Mouse (Mus musculus): ENCODE results near the gene Palm. TPM values are rescaled to one million over a fixed set of nuclear protein-coding genes. Genes with fewer than 3 reads are reported as not detected.
"Not testable (repeated sequence)": the region's sequence is repeated elsewhere in the genome, so short reads cannot be mapped to it uniquely, and the experiment has no call there.

Gene Palm
- polyA plus RNA-seq (2016; fragmentation: Nextera tagmentation; extraction: Ambion mirVana): 72.4 and 80.8 TPM in 2 replicates

DNA sequence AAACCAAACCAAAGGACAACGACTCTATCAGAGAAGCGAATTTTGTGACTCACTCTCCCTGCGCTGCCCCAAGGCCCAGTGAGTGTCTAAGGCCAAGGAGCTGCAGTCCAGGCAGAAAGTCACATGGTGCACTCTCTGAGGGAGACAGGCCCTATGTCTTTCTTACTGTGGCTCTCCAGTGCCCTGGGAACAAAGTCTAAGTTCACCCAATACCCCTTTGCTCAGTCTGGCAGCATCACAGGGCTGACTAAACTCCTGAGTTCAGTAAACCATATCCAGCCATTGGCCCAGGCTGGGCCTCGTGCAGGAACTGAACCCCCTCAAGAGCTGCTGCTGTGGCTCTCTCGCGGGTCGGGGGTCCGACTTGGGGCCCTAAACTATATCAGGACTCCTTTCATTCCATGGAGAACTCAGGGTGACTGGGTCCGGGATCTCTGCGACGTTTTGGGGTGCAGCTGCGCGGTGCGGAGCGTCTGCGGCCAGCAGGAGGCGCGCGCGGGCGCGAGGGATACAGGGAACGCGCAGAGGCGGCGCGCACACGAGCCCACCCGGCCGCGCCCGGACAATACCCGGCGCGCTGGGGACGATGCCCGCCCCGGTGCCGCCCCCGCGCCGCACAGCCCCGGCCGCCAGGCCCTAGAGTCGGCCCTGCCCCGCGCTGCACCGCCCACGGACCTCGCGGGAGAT, at the start of gene Palm:
Palm (plus strand) TSS at position 522 of the 687 bp plus-strand sequence.
- 0 out of 2 replicates have a peak, but pooled peaks cover 2% of the 10 kb centered on the region for H3K36me3 ChIP-seq
- H3K9me3 ChIP-seq (replicated peaks): no peaks in the 10 kb centered on the region
- peak within 1 kb of the TSS; percentile 93 for H3K4me2 ChIP-seq
- no peaks in the 10 kb centered on the region for H3K27me3 ChIP-seq (replicated peaks)
- peak within 1 kb of the TSS; percentile 94 for H3K4me3 ChIP-seq
- WGBS: 5% methylated on average over 51 of the region's 51 CpGs
- ATAC-seq (ENCODE audit: insufficient number of reproducible peaks, low FRiP score): peak; percentile 68
- peaks cover 24% of the 10 kb centered on the region for H3K4me1 ChIP-seq (replicated peaks)
- H3K9ac ChIP-seq: peak within 1 kb of the TSS; percentile 96
- H3K27ac ChIP-seq (ENCODE audit: poor library complexity, severe bottlenecking): peak within 1 kb of the TSS; percentile 75

DNA sequence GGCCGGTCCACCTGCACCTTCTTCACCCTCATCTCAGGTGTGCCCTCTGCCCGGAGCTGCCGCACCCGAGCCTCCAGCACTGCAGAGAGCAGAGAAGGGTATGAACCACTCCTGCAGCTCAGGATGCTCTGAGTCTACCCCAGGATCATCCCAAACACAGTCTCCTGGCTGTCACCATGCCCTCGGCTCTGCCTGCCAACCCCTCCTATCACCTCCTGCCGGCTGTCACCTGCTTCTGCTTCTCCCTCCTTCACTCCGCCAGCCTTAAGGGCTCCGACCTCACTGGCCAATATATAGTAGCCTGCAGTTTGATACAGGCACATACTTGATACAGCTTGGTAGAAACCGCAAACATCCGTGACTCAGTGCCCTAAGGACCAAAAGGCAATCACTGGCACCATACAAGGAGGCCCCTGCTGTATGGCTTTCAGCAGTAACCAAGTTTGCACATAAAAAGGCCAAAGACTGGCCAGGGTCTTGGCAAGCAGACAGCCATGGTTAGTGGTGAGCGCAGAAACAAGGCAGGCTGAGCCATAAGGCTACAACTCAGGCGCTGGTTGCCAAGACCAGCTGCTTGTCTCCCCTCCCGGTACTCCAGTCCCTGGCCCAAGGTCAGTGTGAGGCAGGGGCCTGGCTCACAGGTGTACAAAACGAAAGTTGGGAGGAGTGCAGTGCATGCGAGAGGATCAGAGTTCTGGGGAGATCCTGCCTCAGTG, 49.6 kb upstream of the Palm start:
- H3K36me3 ChIP-seq: peaks cover 57% of the 10 kb centered on the region
- no peak overlapping the region for H3K4me3 ChIP-seq

DNA sequence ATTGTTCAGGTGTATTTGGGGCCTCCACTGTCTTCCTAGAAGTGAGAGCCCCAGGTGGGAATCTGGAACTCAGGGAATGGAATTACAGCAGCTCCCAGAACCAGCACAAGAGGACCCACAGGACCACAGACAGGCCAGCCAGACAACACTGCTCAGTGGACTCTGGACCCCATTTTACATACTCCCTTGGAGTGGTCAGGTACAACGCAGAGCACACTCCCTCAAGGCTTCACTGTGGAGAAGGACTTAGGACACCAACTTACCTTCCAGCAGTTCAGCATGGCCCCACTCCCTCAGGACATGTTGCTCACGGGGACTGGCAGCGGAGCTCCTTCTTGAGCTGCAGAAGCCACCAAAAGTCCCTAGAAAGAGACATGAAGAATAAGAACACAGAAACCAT, 48.0 kb upstream of the Palm start:
- no peaks in the 10 kb centered on the region for H3K27me3 ChIP-seq (replicated peaks)
- H3K4me3 ChIP-seq: peak overlapping the region; percentile 75
- peaks cover 12% of the 10 kb centered on the region for H3K4me1 ChIP-seq (replicated peaks)
- no peak for ATAC-seq (ENCODE audit: insufficient number of reproducible peaks, low FRiP score)
- H3K4me2 ChIP-seq: peak overlapping the region; percentile 71
- H3K27ac ChIP-seq (ENCODE audit: poor library complexity, severe bottlenecking): no peak overlapping the region
- peaks cover 41% of the 10 kb centered on the region for H3K36me3 ChIP-seq
- peaks cover 17% of the 10 kb centered on the region for H3K9me3 ChIP-seq (replicated peaks)
- H3K9ac ChIP-seq: no peak overlapping the region; the same call in 1 of the 2 replicates
- 93% methylated on average over 3 of the region's 3 CpGs for WGBS

More for the DNA sequence above, 49.6 kb upstream of the Palm start:
- peaks cover 33% of the 10 kb centered on the region for H3K9me3 ChIP-seq (replicated peaks)
- H3K4me2 ChIP-seq: no peak overlapping the region
- 93% methylated on average over 15 of the region's 15 CpGs for WGBS
- no peaks in the 10 kb centered on the region for H3K27me3 ChIP-seq (replicated peaks)
- peaks cover 12% of the 10 kb centered on the region for H3K4me1 ChIP-seq (replicated peaks)
- ATAC-seq (ENCODE audit: insufficient number of reproducible peaks, low FRiP score): no peak
- H3K9ac ChIP-seq: no peak overlapping the region
- no peak overlapping the region for H3K27ac ChIP-seq (ENCODE audit: poor library complexity, severe bottlenecking)

DNA sequence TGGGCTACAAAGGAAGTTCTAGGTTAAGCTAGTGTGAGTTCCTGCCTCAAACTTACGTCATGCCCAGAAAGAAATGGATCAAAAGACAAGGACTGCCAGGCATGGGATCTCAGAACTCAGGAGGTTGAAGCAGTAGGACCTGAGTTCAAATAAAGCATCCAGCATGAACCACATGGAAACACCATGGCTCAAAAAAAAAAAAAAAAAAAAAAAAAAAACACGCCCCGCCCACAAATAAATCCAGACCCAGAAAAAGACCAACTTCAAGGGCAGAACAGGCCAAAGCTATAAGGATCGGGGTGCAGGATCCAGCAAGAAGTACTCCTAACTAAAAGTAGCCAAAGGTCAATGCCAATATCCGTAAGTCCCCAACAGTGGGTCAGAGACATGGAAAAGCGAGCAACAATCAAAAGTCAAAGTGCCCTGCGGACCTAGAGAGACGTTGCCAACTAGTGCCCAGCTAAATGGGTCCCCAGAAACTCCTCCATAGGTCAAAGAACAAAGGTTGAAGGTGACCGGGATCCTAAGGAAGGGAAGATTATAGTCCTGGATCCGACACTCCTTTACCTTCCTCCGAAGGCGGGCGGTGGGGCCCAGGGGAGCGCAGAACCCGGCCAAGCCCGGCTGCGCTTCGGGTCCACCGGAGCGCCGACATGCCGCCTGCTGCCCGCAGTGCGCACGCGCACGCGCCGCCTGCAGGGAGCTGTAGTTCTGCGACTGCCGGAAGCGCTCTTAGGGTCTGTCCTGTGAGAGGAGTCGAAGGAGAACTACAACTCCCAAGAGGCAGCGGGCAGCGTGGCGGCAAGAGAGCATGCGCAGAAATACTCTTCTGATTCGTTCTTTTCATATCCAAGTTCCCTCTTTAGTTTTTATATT, 47.2 kb upstream of the Palm start, which contains the start of gene Polrmt:
Polrmt (minus strand) TSS at position 684 of the 876 bp plus-strand sequence.
- ATAC-seq (ENCODE audit: insufficient number of reproducible peaks, low FRiP score): peak; percentile 94
- WGBS: 3% methylated on average over 37 of the region's 38 CpGs
- peaks cover 9% of the 10 kb centered on the region for H3K9me3 ChIP-seq (replicated peaks)
- no peak within 1 kb of the TSS for H3K27ac ChIP-seq (ENCODE audit: poor library complexity, severe bottlenecking)
- H3K27me3 ChIP-seq (replicated peaks): no peaks in the 10 kb centered on the region
- peak within 1 kb of the TSS; percentile 84 for H3K9ac ChIP-seq
- H3K4me3 ChIP-seq: peak within 1 kb of the TSS; percentile 75
- peaks cover 34% of the 10 kb centered on the region for H3K36me3 ChIP-seq
- peaks cover 12% of the 10 kb centered on the region for H3K4me1 ChIP-seq (replicated peaks)
- peak within 1 kb of the TSS; percentile 71 for H3K4me2 ChIP-seq

DNA sequence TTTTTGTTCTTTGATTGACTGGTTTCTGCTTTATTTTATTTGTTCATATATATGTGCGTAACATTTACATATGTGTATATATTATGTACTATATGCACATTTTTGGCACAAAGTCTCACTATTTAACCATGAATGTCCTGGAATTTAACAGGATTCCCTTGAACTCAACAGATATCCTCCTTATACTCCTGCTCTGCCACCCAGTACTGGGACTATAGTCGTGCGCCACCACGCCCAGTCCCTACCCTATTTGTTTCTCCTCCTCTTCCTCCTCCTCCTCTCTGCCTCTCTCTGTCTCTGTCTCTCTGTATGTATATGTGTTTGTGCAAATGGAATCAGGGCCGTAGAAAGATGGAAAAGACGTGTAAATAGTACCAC, 46.6 kb upstream of the Palm start:
- Histone ChIP-seq H3K27me3 (replicated peaks) (no peaks in the 10 kb centered on the region), H3K27ac (ENCODE audit: poor library complexity, severe bottlenecking) (no peak overlapping the region), H3K36me3 (peaks cover 28% of the 10 kb centered on the region), H3K4me3 (peak overlapping the region; percentile 15; the same call in 1 of the 2 replicates), H3K4me1 (replicated peaks) (peaks cover 12% of the 10 kb centered on the region), H3K9me3 (replicated peaks) (peaks cover 3% of the 10 kb centered on the region), H3K4me2 (peak overlapping the region; percentile 63), H3K9ac (0 out of 2 replicates have a peak overlapping the region, but pooled peaks have one; percentile 36)
- 22% methylated on average over 6 of the region's 6 CpGs for WGBS
- peak; percentile 55; the same call in 1 of the 2 replicates for ATAC-seq (ENCODE audit: insufficient number of reproducible peaks, low FRiP score)

DNA sequence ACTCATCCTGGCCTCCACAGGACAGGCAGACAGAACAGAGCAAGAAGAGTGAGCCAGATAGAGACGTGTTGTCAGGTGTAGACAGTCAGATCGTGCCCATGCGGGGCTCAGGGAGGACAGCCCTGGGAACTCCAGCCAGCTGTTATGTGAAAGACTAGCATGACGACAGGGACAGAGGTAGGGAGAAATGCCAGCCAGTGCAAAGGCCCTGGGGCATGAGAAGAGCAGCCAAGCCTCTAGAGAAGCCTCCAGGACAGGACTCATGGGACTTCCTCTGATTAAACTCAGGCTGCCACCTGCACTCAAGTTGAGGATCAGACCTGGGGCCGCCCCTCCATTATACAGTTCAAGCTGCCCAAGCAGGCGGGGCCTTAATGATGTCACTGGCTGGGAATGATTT, 44.9 kb upstream of the Palm start:
- 71% methylated on average over 6 of the region's 6 CpGs for WGBS
- no peak overlapping the region for H3K4me2 ChIP-seq
- H3K36me3 ChIP-seq: peaks cover 12% of the 10 kb centered on the region
- ATAC-seq (ENCODE audit: insufficient number of reproducible peaks, low FRiP score): no peak
- H3K4me3 ChIP-seq: no peak overlapping the region
- no peaks in the 10 kb centered on the region for H3K9me3 ChIP-seq (replicated peaks)
- no peak overlapping the region for H3K27ac ChIP-seq (ENCODE audit: poor library complexity, severe bottlenecking)
- no peaks in the 10 kb centered on the region for H3K27me3 ChIP-seq (replicated peaks)
- no peak overlapping the region for H3K9ac ChIP-seq
- peaks cover 12% of the 10 kb centered on the region for H3K4me1 ChIP-seq (replicated peaks)

DNA sequence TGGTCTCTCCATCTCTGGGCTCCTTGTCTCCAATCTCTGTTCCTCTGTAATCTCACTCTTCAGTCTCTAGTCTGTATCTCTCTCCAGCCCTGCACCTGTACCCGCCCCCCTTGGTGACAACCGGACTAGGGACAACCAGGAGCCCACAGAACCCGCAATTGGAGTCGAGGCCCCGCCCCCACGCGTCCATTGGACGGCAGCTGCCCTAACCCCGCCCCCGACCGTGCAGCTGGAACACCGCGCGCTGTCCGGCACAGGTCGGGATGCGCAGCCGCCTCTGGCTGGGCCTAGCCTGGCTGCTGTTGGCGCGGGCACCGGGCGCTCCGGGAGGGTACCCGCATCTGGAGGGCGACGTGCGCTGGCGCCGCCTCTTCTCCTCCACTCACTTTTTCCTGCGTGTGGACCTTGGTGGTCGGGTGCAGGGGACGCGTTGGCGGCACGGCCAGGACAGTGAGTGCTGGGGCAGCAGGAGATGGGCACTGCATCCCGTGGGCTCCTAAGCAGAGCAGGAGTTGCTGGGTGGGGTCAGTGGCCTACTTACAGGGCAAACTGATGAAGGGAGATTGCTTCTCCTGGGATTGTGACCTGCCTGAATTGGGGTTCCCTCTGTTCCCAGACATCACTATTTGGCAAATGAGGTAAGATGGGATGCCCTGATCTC, 38.4 kb upstream of the Palm start, which contains the start of gene Fgf22:
Fgf22 (plus strand) TSS at position 221 of the 661 bp plus-strand sequence.
- Histone ChIP-seq H3K9me3 (replicated peaks) (no peaks in the 10 kb centered on the region), H3K4me1 (replicated peaks) (peaks cover 8% of the 10 kb centered on the region), H3K36me3 (peaks cover 39% of the 10 kb centered on the region), H3K4me3 (peak within 1 kb of the TSS; percentile 42), H3K27ac (ENCODE audit: poor library complexity, severe bottlenecking) (no peak within 1 kb of the TSS), H3K9ac (peak within 1 kb of the TSS; percentile 65), H3K27me3 (replicated peaks) (0 out of 2 replicates have a peak, but pooled peaks cover 10% of the 10 kb centered on the region), H3K4me2 (peak within 1 kb of the TSS; percentile 82)
- ATAC-seq (ENCODE audit: insufficient number of reproducible peaks, low FRiP score): peak; percentile 71; the same call in 1 of the 2 replicates
- WGBS: under 1% methylated on average over 36 of the region's 36 CpGs

DNA sequence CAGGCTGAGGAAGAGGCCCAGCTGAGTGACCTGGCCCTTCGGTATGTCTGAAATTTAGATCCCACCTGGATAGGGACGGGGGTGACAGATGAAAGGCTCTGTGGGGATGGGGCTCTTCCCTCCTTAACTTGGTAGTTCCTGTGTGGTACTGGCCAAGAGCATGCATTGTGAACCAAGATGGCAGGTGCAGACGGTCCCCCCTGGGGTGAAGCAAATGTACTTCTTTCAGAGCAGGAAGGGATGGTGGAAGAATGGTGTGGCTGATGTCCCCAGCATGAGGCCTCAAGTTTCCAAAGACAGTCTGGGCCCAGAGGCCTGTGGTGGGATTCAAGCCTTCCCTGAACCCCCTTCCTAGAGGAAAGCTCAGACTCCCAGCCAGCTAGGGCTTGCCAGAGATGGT, 37.5 kb upstream of the Palm start:
- H3K9me3 ChIP-seq (replicated peaks): no peaks in the 10 kb centered on the region
- H3K9ac ChIP-seq: no peak overlapping the region
- 85% methylated on average over 3 of the region's 3 CpGs for WGBS
- H3K4me3 ChIP-seq: no peak overlapping the region
- H3K27me3 ChIP-seq (replicated peaks): 0 out of 2 replicates have a peak, but pooled peaks cover 10% of the 10 kb centered on the region
- no peak overlapping the region for H3K27ac ChIP-seq (ENCODE audit: poor library complexity, severe bottlenecking)
- no peak overlapping the region for H3K4me2 ChIP-seq
- peaks cover 48% of the 10 kb centered on the region for H3K36me3 ChIP-seq
- no peak for ATAC-seq (ENCODE audit: insufficient number of reproducible peaks, low FRiP score)
- peaks cover 8% of the 10 kb centered on the region for H3K4me1 ChIP-seq (replicated peaks)

DNA sequence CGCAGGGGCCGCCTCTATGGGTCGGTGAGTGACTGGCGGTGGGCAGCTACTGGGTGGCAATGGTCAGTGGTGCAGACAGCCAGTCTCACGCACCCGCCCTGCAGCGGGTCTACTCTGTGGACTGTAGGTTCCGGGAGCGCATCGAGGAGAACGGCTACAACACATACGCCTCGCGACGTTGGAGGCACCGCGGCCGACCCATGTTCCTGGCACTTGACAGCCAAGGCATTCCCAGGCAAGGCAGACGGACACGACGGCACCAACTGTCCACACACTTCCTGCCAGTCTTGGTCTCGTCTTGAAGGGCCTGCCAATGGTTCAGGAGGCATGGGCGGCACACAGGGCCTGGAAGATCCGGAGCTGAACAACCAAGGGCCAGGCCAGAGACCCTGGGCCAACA, 36.7 kb upstream of the Palm start:
- peaks cover 56% of the 10 kb centered on the region for H3K36me3 ChIP-seq
- peaks cover 8% of the 10 kb centered on the region for H3K4me1 ChIP-seq (replicated peaks)
- H3K4me3 ChIP-seq: no peak overlapping the region
- no peak overlapping the region for H3K4me2 ChIP-seq
- no peak for ATAC-seq (ENCODE audit: insufficient number of reproducible peaks, low FRiP score)
- 0 out of 2 replicates have a peak, but pooled peaks cover 10% of the 10 kb centered on the region for H3K27me3 ChIP-seq (replicated peaks)
- no peak overlapping the region for H3K9ac ChIP-seq
- H3K9me3 ChIP-seq (replicated peaks): no peaks in the 10 kb centered on the region
- WGBS: 86% methylated on average over 24 of the region's 24 CpGs
- no peak overlapping the region for H3K27ac ChIP-seq (ENCODE audit: poor library complexity, severe bottlenecking)

DNA sequence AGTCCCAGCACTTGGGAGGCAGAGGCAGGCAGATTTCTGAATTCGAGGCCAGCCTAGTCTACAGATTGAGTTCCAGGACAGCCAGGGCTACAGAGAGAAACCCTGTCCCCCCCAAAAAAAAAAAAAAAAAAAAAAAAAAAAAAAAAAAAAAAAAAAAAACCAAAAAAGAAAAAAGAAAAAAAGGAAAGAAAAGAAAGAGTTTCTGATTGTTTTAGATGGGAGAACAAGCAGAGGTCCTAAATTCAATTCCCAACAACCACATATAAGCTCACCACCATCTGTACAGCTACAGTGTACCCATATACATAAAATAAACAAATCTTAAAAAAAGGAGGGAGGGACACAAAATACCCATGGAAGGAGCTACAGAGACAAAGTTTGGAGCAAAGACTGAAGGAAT, 33.7 kb upstream of the Palm start:
- 90% methylated on average over 1 of the region's 1 CpGs for WGBS
- peaks cover 64% of the 10 kb centered on the region for H3K36me3 ChIP-seq
- H3K4me2 ChIP-seq; ATAC-seq (ENCODE audit: insufficient number of reproducible peaks, low FRiP score); H3K27ac ChIP-seq (ENCODE audit: poor library complexity, severe bottlenecking); H3K9ac ChIP-seq; H3K27me3 ChIP-seq (replicated peaks); H3K9me3 ChIP-seq (replicated peaks); H3K4me3 ChIP-seq: not testable (repeated sequence)
- H3K4me1 ChIP-seq (replicated peaks): peaks cover 26% of the 10 kb centered on the region

Measured in heart, embryonic 12.5 days (tissue).